Mouse (Mus musculus): ENCODE results near the gene Mrgprf. TPM values are rescaled to one million over a fixed set of nuclear protein-coding genes. Genes with fewer than 3 reads are reported as not detected.

The Mrgprf gene
- polyA plus RNA-seq, 1 experiment, result 6.5 TPM

GRCm38 (mm10) chr7:145309877-145310276 lies 9.2 kb downstream of the Mrgprf start:
- DNase-seq, result no peak
- 80% methylated on average over 1 of the region's 1 CpGs for WGBS
- H3K27me3 ChIP-seq (replicated peaks; ENCODE audit: control insufficient read depth, insufficient read depth, low read length), result no peaks in the 10 kb centered on the region
- H3K27ac ChIP-seq (ENCODE audit: insufficient read depth, low read depth, low read length), result no peak overlapping the region
- no peaks in the 10 kb centered on the region for H3K4me1 ChIP-seq (ENCODE audit: control insufficient read depth, insufficient read depth, low read length)
- no peak for TF ChIP-seq CTCF (conservative IDR thresholded peaks at IDR 0.05; ENCODE audit: insufficient read depth, insufficient read length, low read depth, low read length)
- no peak overlapping the region for H3K4me3 ChIP-seq (ENCODE audit: insufficient read depth, low read depth, low read length)
- H3K36me3 ChIP-seq (ENCODE audit: control insufficient read depth, insufficient read depth, low read length), result no peaks in the 10 kb centered on the region

- DNase-seq, result no peak
- H3K27ac ChIP-seq (ENCODE audit: insufficient read depth, low read depth, low read length), result no peak overlapping the region
- no peaks in the 10 kb centered on the region for H3K27me3 ChIP-seq (replicated peaks; ENCODE audit: control insufficient read depth, insufficient read depth, low read length)
- no peak overlapping the region for H3K4me3 ChIP-seq (ENCODE audit: insufficient read depth, low read depth, low read length)
- 36% methylated on average over 5 of the region's 5 CpGs for WGBS
- H3K36me3 ChIP-seq (ENCODE audit: control insufficient read depth, insufficient read depth, low read length), result no peaks in the 10 kb centered on the region
- H3K4me1 ChIP-seq (ENCODE audit: control insufficient read depth, insufficient read depth, low read length), result no peaks in the 10 kb centered on the region
- TF ChIP-seq CTCF (conservative IDR thresholded peaks at IDR 0.05; ENCODE audit: insufficient read depth, insufficient read length, low read depth, low read length) (no peak), POLR2A (IDR thresholded peaks at IDR 0.05; ENCODE audit: low read depth, low read length) (no peak)
Observed at GRCm38 (mm10) chr7:145310526-145310925, 9.9 kb downstream of the Mrgprf start.

- TF ChIP-seq POLR2A (IDR thresholded peaks at IDR 0.05; ENCODE audit: low read depth, low read length) (no peak), CTCF (conservative IDR thresholded peaks at IDR 0.05; ENCODE audit: insufficient read depth, insufficient read length, low read depth, low read length) (no peak)
- WGBS, result 78% methylated on average over 3 of the region's 3 CpGs
- H3K4me1 ChIP-seq (ENCODE audit: control insufficient read depth, insufficient read depth, low read length), result no peaks in the 10 kb centered on the region
- H3K36me3 ChIP-seq (ENCODE audit: control insufficient read depth, insufficient read depth, low read length), result no peaks in the 10 kb centered on the region
- no peak for DNase-seq
- H3K27me3 ChIP-seq (replicated peaks; ENCODE audit: control insufficient read depth, insufficient read depth, low read length), result no peaks in the 10 kb centered on the region
- H3K27ac ChIP-seq (ENCODE audit: insufficient read depth, low read depth, low read length), result no peak overlapping the region
- no peak overlapping the region for H3K4me3 ChIP-seq (ENCODE audit: insufficient read depth, low read depth, low read length)
Observed at GRCm38 (mm10) chr7:145312137-145312536, 11.5 kb downstream of the Mrgprf start.

GRCm38 (mm10) chr7:145314785-145315411 lies 14.3 kb downstream of the Mrgprf start, which contains the start of gene Mrgprd:
TSS of gene Mrgprd (plus strand) at chr7:145314835.
- Histone ChIP-seq H3K36me3 (ENCODE audit: control insufficient read depth, insufficient read depth, low read length) (no peaks in the 10 kb centered on the region), H3K27ac (ENCODE audit: insufficient read depth, low read depth, low read length) (no peak within 1 kb of the TSS), H3K27me3 (replicated peaks; ENCODE audit: control insufficient read depth, insufficient read depth, low read length) (no peaks in the 10 kb centered on the region), H3K4me3 (ENCODE audit: insufficient read depth, low read depth, low read length) (no peak within 1 kb of the TSS), H3K4me1 (ENCODE audit: control insufficient read depth, insufficient read depth, low read length) (no peaks in the 10 kb centered on the region)
- WGBS, result 97% methylated on average over 6 of the region's 6 CpGs
- TF ChIP-seq POLR2A (IDR thresholded peaks at IDR 0.05; ENCODE audit: low read depth, low read length) (no peak), CTCF (conservative IDR thresholded peaks at IDR 0.05; ENCODE audit: insufficient read depth, insufficient read length, low read depth, low read length) (no peak)
- DNase-seq, result no peak

GRCm38 (mm10) chr7:145317522-145317921 lies 16.9 kb downstream of the Mrgprf start:
- 82% methylated on average over 4 of the region's 4 CpGs for WGBS
- Histone ChIP-seq H3K4me1 (ENCODE audit: control insufficient read depth, insufficient read depth, low read length) (no peaks in the 10 kb centered on the region), H3K27me3 (replicated peaks; ENCODE audit: control insufficient read depth, insufficient read depth, low read length) (no peaks in the 10 kb centered on the region), H3K36me3 (ENCODE audit: control insufficient read depth, insufficient read depth, low read length) (no peaks in the 10 kb centered on the region), H3K27ac (ENCODE audit: insufficient read depth, low read depth, low read length) (no peak overlapping the region), H3K4me3 (ENCODE audit: insufficient read depth, low read depth, low read length) (no peak overlapping the region)
- TF ChIP-seq CTCF (conservative IDR thresholded peaks at IDR 0.05; ENCODE audit: insufficient read depth, insufficient read length, low read depth, low read length), result no peak
- no peak for TF ChIP-seq POLR2A (IDR thresholded peaks at IDR 0.05; ENCODE audit: low read depth, low read length)
- DNase-seq, result no peak

- TF ChIP-seq CTCF (conservative IDR thresholded peaks at IDR 0.05; ENCODE audit: insufficient read depth, insufficient read length, low read depth, low read length) (no peak), POLR2A (IDR thresholded peaks at IDR 0.05; ENCODE audit: low read depth, low read length) (no peak)
- Histone ChIP-seq H3K27ac (ENCODE audit: insufficient read depth, low read depth, low read length) (no peak overlapping the region), H3K27me3 (replicated peaks; ENCODE audit: control insufficient read depth, insufficient read depth, low read length) (no peaks in the 10 kb centered on the region), H3K4me3 (ENCODE audit: insufficient read depth, low read depth, low read length) (no peak overlapping the region), H3K4me1 (ENCODE audit: control insufficient read depth, insufficient read depth, low read length) (no peaks in the 10 kb centered on the region), H3K36me3 (ENCODE audit: control insufficient read depth, insufficient read depth, low read length) (no peaks in the 10 kb centered on the region)
- DNase-seq, result no peak
- 59% methylated on average over 3 of the region's 3 CpGs for WGBS
Observed at GRCm38 (mm10) chr7:145319481-145319880, 18.9 kb downstream of the Mrgprf start.

- no peak for DNase-seq
- TF ChIP-seq POLR2A (IDR thresholded peaks at IDR 0.05; ENCODE audit: low read depth, low read length), result no peak
- TF ChIP-seq CTCF (conservative IDR thresholded peaks at IDR 0.05; ENCODE audit: insufficient read depth, insufficient read length, low read depth, low read length), result no peak
- Histone ChIP-seq H3K36me3 (ENCODE audit: control insufficient read depth, insufficient read depth, low read length) (no peaks in the 10 kb centered on the region), H3K27ac (ENCODE audit: insufficient read depth, low read depth, low read length) (no peak overlapping the region), H3K27me3 (replicated peaks; ENCODE audit: control insufficient read depth, insufficient read depth, low read length) (no peaks in the 10 kb centered on the region), H3K4me3 (ENCODE audit: insufficient read depth, low read depth, low read length) (no peak overlapping the region), H3K4me1 (ENCODE audit: control insufficient read depth, insufficient read depth, low read length) (no peaks in the 10 kb centered on the region)
- 44% methylated on average over 4 of the region's 4 CpGs for WGBS
Observed at GRCm38 (mm10) chr7:145323607-145324006, 23.0 kb downstream of the Mrgprf start.

Measured in kidney, adult 2 months (tissue).